Mouse (Mus musculus): ENCODE data around the gene Abcb10. TPM values are rescaled to one million over a fixed set of nuclear protein-coding genes. Genes with fewer than 3 reads are reported as not detected.

Gene Abcb10
- polyA plus RNA-seq, 1 experiment = 22.0 TPM

- H3K27ac ChIP-seq (ENCODE audit: insufficient read depth, low read length) = no peak overlapping the region
- WGBS = 91% methylated on average over 13 of the region's 13 CpGs
- no peak overlapping the region for H3K4me3 ChIP-seq (replicated peaks; ENCODE audit: insufficient read depth, low read depth, low read length)
- no peak for DNase-seq
- H3K4me1 ChIP-seq (ENCODE audit: control insufficient read depth, insufficient read depth, low read length) = no peaks in the 10 kb centered on the region
- TF ChIP-seq CTCF (IDR thresholded peaks at IDR 0.05; ENCODE audit: borderline replicate concordance, insufficient read depth, low read depth, low read length) (no peak), POLR2A (IDR thresholded peaks at IDR 0.05; ENCODE audit: borderline replicate concordance, insufficient read depth, low read length) (no peak)
- H3K27me3 ChIP-seq (ENCODE audit: control insufficient read depth, insufficient read depth, low read length) = no peaks in the 10 kb centered on the region
These were observed 7.5 kb upstream of the Abcb10 start for GRCm38 (mm10) chr8:123990277-123991049.

- H3K27me3 ChIP-seq (ENCODE audit: control insufficient read depth, insufficient read depth, low read length) = no peaks in the 10 kb centered on the region
- WGBS = 79% methylated on average over 7 of the region's 7 CpGs
- TF ChIP-seq POLR2A (IDR thresholded peaks at IDR 0.05; ENCODE audit: borderline replicate concordance, insufficient read depth, low read length) (no peak), CTCF (IDR thresholded peaks at IDR 0.05; ENCODE audit: borderline replicate concordance, insufficient read depth, low read depth, low read length) (no peak)
These were observed 6.2 kb upstream of the Abcb10 start for GRCm38 (mm10) chr8:123989128-123989527.

GRCm38 (mm10) chr8:123988605-123989038 is 5.7 kb upstream of the Abcb10 start:
- H3K4me1 ChIP-seq (ENCODE audit: control insufficient read depth, insufficient read depth, low read length) = no peaks in the 10 kb centered on the region
- H3K27me3 ChIP-seq (ENCODE audit: control insufficient read depth, insufficient read depth, low read length) = no peaks in the 10 kb centered on the region
- no peak overlapping the region for H3K4me3 ChIP-seq (replicated peaks; ENCODE audit: insufficient read depth, low read depth, low read length)
- no peak overlapping the region for H3K27ac ChIP-seq (ENCODE audit: insufficient read depth, low read length)
- DNase-seq = no peak
- TF ChIP-seq POLR2A (IDR thresholded peaks at IDR 0.05; ENCODE audit: borderline replicate concordance, insufficient read depth, low read length) (no peak), CTCF (IDR thresholded peaks at IDR 0.05; ENCODE audit: borderline replicate concordance, insufficient read depth, low read depth, low read length) (no peak)
- 83% methylated on average over 6 of the region's 6 CpGs for WGBS

More at GRCm38 (mm10) chr8:123989128-123989527, 6.2 kb upstream of the Abcb10 start:
- Histone ChIP-seq H3K4me1 (ENCODE audit: control insufficient read depth, insufficient read depth, low read length) (no peaks in the 10 kb centered on the region), H3K27ac (ENCODE audit: insufficient read depth, low read length) (no peak overlapping the region), H3K4me3 (replicated peaks; ENCODE audit: insufficient read depth, low read depth, low read length) (no peak overlapping the region)
- DNase-seq = no peak

DNA sequence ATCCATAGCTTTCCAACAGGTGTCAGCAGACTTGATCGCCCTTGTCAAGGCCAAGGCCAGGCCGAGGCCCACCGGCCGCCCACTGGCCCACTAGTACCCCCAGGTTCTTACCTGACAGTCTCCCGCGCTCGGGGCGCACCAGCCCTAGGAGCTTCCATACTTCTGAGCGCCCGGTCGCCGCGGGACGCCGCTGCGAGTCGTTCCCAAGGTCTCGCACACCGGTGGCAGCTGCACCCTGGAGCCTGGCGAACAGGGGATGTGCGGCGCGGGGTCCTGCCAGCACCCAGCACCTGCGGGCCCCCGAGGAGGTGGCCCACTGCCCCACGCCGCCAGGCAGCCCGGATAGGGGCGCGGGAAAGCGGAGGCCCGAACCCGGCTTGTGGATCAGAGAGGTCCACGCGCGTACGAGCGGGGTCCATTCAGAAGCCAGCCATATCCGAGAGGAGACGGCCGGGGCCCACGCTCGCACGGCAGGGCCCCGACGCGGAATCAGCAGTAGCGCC is 580 bp downstream of the Abcb10 start:
- H3K4me3 ChIP-seq (replicated peaks; ENCODE audit: insufficient read depth, low read depth, low read length) = peak overlapping the region; percentile 76
- H3K27me3 ChIP-seq (ENCODE audit: control insufficient read depth, insufficient read depth, low read length) = no peaks in the 10 kb centered on the region
- TF ChIP-seq CTCF (IDR thresholded peaks at IDR 0.05; ENCODE audit: borderline replicate concordance, insufficient read depth, low read depth, low read length) = no peak
- TF ChIP-seq POLR2A (IDR thresholded peaks at IDR 0.05; ENCODE audit: borderline replicate concordance, insufficient read depth, low read length) = no peak
- DNase-seq = peak in 1 of 2 experiments; percentile 45
- H3K27ac ChIP-seq (ENCODE audit: insufficient read depth, low read length) = peak overlapping the region; percentile 52
- under 1% methylated on average over 48 of the region's 48 CpGs for WGBS
- H3K4me1 ChIP-seq (ENCODE audit: control insufficient read depth, insufficient read depth, low read length) = peaks cover 21% of the 10 kb centered on the region

DNA sequence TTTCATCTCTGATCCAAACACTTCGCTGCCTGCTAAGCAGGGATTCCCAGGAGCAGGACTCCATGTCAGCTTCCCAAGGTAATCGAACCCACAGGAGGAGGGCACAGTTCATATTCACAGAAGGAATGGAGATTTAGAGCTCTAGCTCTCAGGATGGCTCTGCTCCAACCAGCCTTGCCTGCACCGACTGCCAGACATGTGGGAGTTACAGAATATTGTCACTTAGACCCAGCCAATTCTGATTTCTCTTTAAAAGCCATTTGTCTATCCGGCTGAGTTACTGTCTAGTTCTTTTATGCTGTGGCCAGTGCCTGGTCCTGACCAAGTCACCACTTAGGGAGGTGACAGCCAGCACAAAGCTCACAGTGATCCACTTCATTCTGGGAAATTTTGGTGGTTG is 1.2 kb downstream of the Abcb10 start:
- peaks cover 21% of the 10 kb centered on the region for H3K4me1 ChIP-seq (ENCODE audit: control insufficient read depth, insufficient read depth, low read length)
- TF ChIP-seq POLR2A (IDR thresholded peaks at IDR 0.05; ENCODE audit: borderline replicate concordance, insufficient read depth, low read length) (no peak), CTCF (IDR thresholded peaks at IDR 0.05; ENCODE audit: borderline replicate concordance, insufficient read depth, low read depth, low read length) (no peak)
- H3K27ac ChIP-seq (ENCODE audit: insufficient read depth, low read length) = no peak overlapping the region
- peak; percentile 25 to 26 for DNase-seq
- 15% methylated on average over 4 of the region's 4 CpGs for WGBS
- peak overlapping the region; percentile 31 for H3K4me3 ChIP-seq (replicated peaks; ENCODE audit: insufficient read depth, low read depth, low read length)
- H3K27me3 ChIP-seq (ENCODE audit: control insufficient read depth, insufficient read depth, low read length) = no peaks in the 10 kb centered on the region

GRCm38 (mm10) chr8:123980239-123980638 is 2.7 kb downstream of the Abcb10 start:
- no peaks in the 10 kb centered on the region for H3K27me3 ChIP-seq (ENCODE audit: control insufficient read depth, insufficient read depth, low read length)
- WGBS = 72% methylated on average over 4 of the region's 4 CpGs
- no peak for DNase-seq
- peaks cover 21% of the 10 kb centered on the region for H3K4me1 ChIP-seq (ENCODE audit: control insufficient read depth, insufficient read depth, low read length)
- H3K4me3 ChIP-seq (replicated peaks; ENCODE audit: insufficient read depth, low read depth, low read length) = no peak overlapping the region
- H3K27ac ChIP-seq (ENCODE audit: insufficient read depth, low read length) = no peak overlapping the region
- no peak for TF ChIP-seq CTCF (IDR thresholded peaks at IDR 0.05; ENCODE audit: borderline replicate concordance, insufficient read depth, low read depth, low read length)
- TF ChIP-seq POLR2A (IDR thresholded peaks at IDR 0.05; ENCODE audit: borderline replicate concordance, insufficient read depth, low read length) = no peak

- peaks cover 21% of the 10 kb centered on the region for H3K4me1 ChIP-seq (ENCODE audit: control insufficient read depth, insufficient read depth, low read length)
- DNase-seq = no peak
- TF ChIP-seq POLR2A (IDR thresholded peaks at IDR 0.05; ENCODE audit: borderline replicate concordance, insufficient read depth, low read length) (no peak), CTCF (IDR thresholded peaks at IDR 0.05; ENCODE audit: borderline replicate concordance, insufficient read depth, low read depth, low read length) (no peak)
- H3K27me3 ChIP-seq (ENCODE audit: control insufficient read depth, insufficient read depth, low read length) = no peaks in the 10 kb centered on the region
- no peak overlapping the region for H3K4me3 ChIP-seq (replicated peaks; ENCODE audit: insufficient read depth, low read depth, low read length)
- 82% methylated on average over 8 of the region's 8 CpGs for WGBS
- H3K27ac ChIP-seq (ENCODE audit: insufficient read depth, low read length) = peak overlapping the region; percentile 39; the same call in 1 of the 2 replicates
These were observed 4.0 kb downstream of the Abcb10 start for GRCm38 (mm10) chr8:123978926-123979325.

Data from cerebellum, adult 2 months (tissue).